Mouse (Mus musculus) spleen, adult 2 months (tissue): ENCODE measurements around the gene Hdhd3. TPM values are rescaled to one million over a fixed set of nuclear protein-coding genes. Genes with fewer than 3 reads are reported as not detected.

ENCODE experiments used
- DNase-seq, 2 experiments: peaks; one replicate each; pipeline versions ENCODE4 v3.0.0 to v3.0.0-alpha.2; 2012 to 2021; ENCODE audit warnings: low spot score in 2 of 2, low read depth in 1 of 2
- H3K27ac ChIP-seq: fragments of 200-500 bp; 2 replicates; pipeline ENCODE4 v1.5.1; 2012; ENCODE audit warnings: low read length, inconsistent platforms; ENCODE audit not compliant: insufficient read depth
- H3K27me3 ChIP-seq: fragments of 200-500 bp; 2 replicates; pipeline ENCODE4 v1.6.1; 2012; ENCODE audit warnings: mild to moderate bottlenecking, moderate library complexity, low read length, inconsistent platforms; ENCODE audit not compliant: control insufficient read depth, insufficient read depth
- H3K36me3 ChIP-seq: fragments of 200-500 bp; 2 replicates; pipeline ENCODE4 v1.6.1; 2012; ENCODE audit warnings: mild to moderate bottlenecking, low read length, inconsistent platforms; ENCODE audit not compliant: control insufficient read depth, insufficient read depth
- H3K4me1 ChIP-seq: fragments of 200-500 bp; 2 replicates; pipeline ENCODE4 v1.6.1; 2011; ENCODE audit warnings: inconsistent platforms; ENCODE audit not compliant: control insufficient read depth, insufficient read depth, insufficient read length
- H3K4me3 ChIP-seq: fragments of 200-500 bp; 2 replicates; pipeline ENCODE4 v1.5.1; 2011; ENCODE audit warnings: mild to moderate bottlenecking, inconsistent platforms; ENCODE audit not compliant: insufficient read depth, insufficient read length; ENCODE audit errors: extremely low read depth
- CTCF ChIP-seq: fragments of 200-500 bp; IDR thresholded peaks from 2 replicates; pipeline ENCODE4 v1.5.1; 2011; ENCODE audit warnings: mild to moderate bottlenecking, inconsistent platforms; ENCODE audit not compliant: insufficient read depth, insufficient read length, insufficient replicate concordance; ENCODE audit errors: extremely low read depth
- POLR2A ChIP-seq: fragments of 200-500 bp; IDR thresholded peaks from 2 replicates; pipeline ENCODE4 v1.6.1; 2011; ENCODE audit warnings: low read depth, low read length, inconsistent platforms
- WGBS: fragments of 180-500 bp; shearing (Covaris S2); methylation state at CpG from one replicate; pipeline ENCODE4 v1.1.7; 2018; 5-methylcytosine and 5-hydroxymethylcytosine counted together
- polyA plus RNA-seq: library from polyadenylated mRNA; depleted of rRNA; stranded (reverse); fragments of >200 nt; gene quantifications from 2 replicates; pipeline ENCODE4 v1.2.3, GENCODE M21; 2012; rRNA removed

Hdhd3 gene
- polyA plus RNA-seq, result 1.9 and 2.3 TPM in 2 replicates

GRCm38 (mm10) chr4:62503374-62503970 is at the start of gene Hdhd3:
Gene Hdhd3, minus strand, starts transcription at chr4:62503467.
- H3K4me3 ChIP-seq, result peak within 1 kb of the TSS; percentile 79

GRCm38 (mm10) chr4:62551966-62552365 is 48.7 kb upstream of the Hdhd3 start:
- H3K4me3 ChIP-seq, result peak overlapping the region; percentile 24; the same call in 1 of the 2 replicates
- WGBS, result 55% methylated on average over 7 of the region's 7 CpGs
- peak in 1 of 2 experiments; percentile 17 for DNase-seq

More at GRCm38 (mm10) chr4:62503374-62503970, at the start of gene Hdhd3:
- WGBS, result 91% methylated on average over 3 of the region's 3 CpGs
- TF ChIP-seq POLR2A, result no peak
- TF ChIP-seq CTCF, result no peak
- no peak for DNase-seq
- Histone ChIP-seq H3K4me1 (no peaks in the 10 kb centered on the region), H3K27me3 (no peaks in the 10 kb centered on the region), H3K36me3 (peaks cover 3% of the 10 kb centered on the region; the same call in 1 of the 2 replicates), H3K27ac (peak within 1 kb of the TSS; percentile 39; the same call in 1 of the 2 replicates)

GRCm38 (mm10) chr4:62544801-62545200 is 41.5 kb upstream of the Hdhd3 start:
- Histone ChIP-seq H3K27ac (no peak overlapping the region), H3K4me3 (no peak overlapping the region), H3K36me3 (no peaks in the 10 kb centered on the region), H3K4me1 (no peaks in the 10 kb centered on the region), H3K27me3 (no peaks in the 10 kb centered on the region)
- TF ChIP-seq CTCF, result no peak
- TF ChIP-seq POLR2A, result no peak
- DNase-seq, result no peak

More at GRCm38 (mm10) chr4:62551966-62552365, 48.7 kb upstream of the Hdhd3 start:
- Histone ChIP-seq H3K36me3 (no peaks in the 10 kb centered on the region), H3K4me1 (no peaks in the 10 kb centered on the region), H3K27ac (no peak overlapping the region), H3K27me3 (no peaks in the 10 kb centered on the region)
- TF ChIP-seq POLR2A (no peak), CTCF (no peak)

- no peak for DNase-seq
- Histone ChIP-seq H3K4me1 (no peaks in the 10 kb centered on the region), H3K27ac (no peak overlapping the region), H3K36me3 (no peaks in the 10 kb centered on the region), H3K27me3 (no peaks in the 10 kb centered on the region), H3K4me3 (no peak overlapping the region)
- TF ChIP-seq CTCF (no peak), POLR2A (no peak)
- 86% methylated on average over 6 of the region's 6 CpGs for WGBS
These were observed 40.5 kb upstream of the Hdhd3 start for GRCm38 (mm10) chr4:62543782-62544181.

GRCm38 (mm10) chr4:62541802-62542201 is 38.5 kb upstream of the Hdhd3 start:
- H3K27me3 ChIP-seq, result no peaks in the 10 kb centered on the region
- no peak for DNase-seq
- TF ChIP-seq CTCF (no peak), POLR2A (no peak)
- no peaks in the 10 kb centered on the region for H3K36me3 ChIP-seq
- H3K4me3 ChIP-seq, result no peak overlapping the region
- 86% methylated on average over 3 of the region's 3 CpGs for WGBS
- H3K4me1 ChIP-seq, result no peaks in the 10 kb centered on the region
- no peak overlapping the region for H3K27ac ChIP-seq

GRCm38 (mm10) chr4:62533729-62534128 is 30.5 kb upstream of the Hdhd3 start:
- H3K4me3 ChIP-seq, result no peak overlapping the region
- H3K36me3 ChIP-seq, result no peaks in the 10 kb centered on the region
- H3K27me3 ChIP-seq, result no peaks in the 10 kb centered on the region
- TF ChIP-seq CTCF, result no peak
- TF ChIP-seq POLR2A, result no peak
- H3K4me1 ChIP-seq, result no peaks in the 10 kb centered on the region
- no peak overlapping the region for H3K27ac ChIP-seq
- 84% methylated on average over 6 of the region's 6 CpGs for WGBS
- no peak for DNase-seq

- DNase-seq, result no peak
- H3K4me3 ChIP-seq, result no peak overlapping the region
- 74% methylated on average over 4 of the region's 4 CpGs for WGBS
- peaks cover 4% of the 10 kb centered on the region; the same call in 1 of the 2 replicates for H3K4me1 ChIP-seq
- no peaks in the 10 kb centered on the region for H3K36me3 ChIP-seq
- H3K27ac ChIP-seq, result no peak overlapping the region
- no peak for TF ChIP-seq CTCF
- TF ChIP-seq POLR2A, result no peak
- no peaks in the 10 kb centered on the region for H3K27me3 ChIP-seq
These were observed 24.4 kb upstream of the Hdhd3 start for GRCm38 (mm10) chr4:62527655-62528054.
